Comparison of ENCODE assay signal across 8 mouse cellular contexts in genomic region chrX:136172786-136173185, GRCm38 (mm10). TPM values are rescaled to one million over a fixed set of nuclear protein-coding genes. Genes with fewer than 3 reads are reported as not detected.
DNase-seq lines count a peak whose midpoint lies in the region; ATAC-seq and TF ChIP-seq lines count a peak whose summit lies in the region.

No protein-coding gene starts in this region.

- ATAC-seq in embryonic facial prominence, embryonic 13.5 days (ENCODE audit: insufficient number of reproducible peaks, insufficient read depth, low FRiP score, low TSS enrichment, low read depth) = no peak
- ATAC-seq in neural tube, embryonic 12.5 days (ENCODE audit: low FRiP score, low read depth) = no peak

- peaks cover 6% of the 10 kb centered on the region; the same call in 1 of the 2 replicates for H3K36me3 ChIP-seq in embryonic facial prominence, embryonic 13.5 days
- peaks cover 12% of the 10 kb centered on the region for H3K36me3 ChIP-seq in limb, embryonic 10.5 days
- no peaks in the 10 kb centered on the region for H3K36me3 ChIP-seq in neural tube, embryonic 12.5 days

- H3K27ac ChIP-seq in left cerebral cortex, adult 2 months = peak overlapping the region; percentile 69
- peak overlapping the region; percentile 92 for H3K27ac ChIP-seq in embryonic facial prominence, embryonic 13.5 days
- peak overlapping the region; percentile 90 for H3K27ac ChIP-seq in limb, embryonic 10.5 days
- no peak overlapping the region for H3K27ac ChIP-seq in neural tube, embryonic 12.5 days

- H3K4me3 ChIP-seq in left cerebral cortex, adult 2 months = peak overlapping the region; percentile 49
- H3K4me3 ChIP-seq in embryonic facial prominence, embryonic 13.5 days = peak overlapping the region; percentile 59
- H3K4me3 ChIP-seq in limb, embryonic 10.5 days = peak overlapping the region; percentile 64
- H3K4me3 ChIP-seq in neural tube, embryonic 12.5 days = peak overlapping the region; percentile 30

- 28% methylated on average over 10 of the region's 10 CpGs for WGBS in embryonic facial prominence, embryonic 13.5 days
- WGBS in limb, embryonic 10.5 days = 21% methylated on average over 10 of the region's 10 CpGs
- WGBS in neural tube, embryonic 12.5 days = 17% methylated on average over 10 of the region's 10 CpGs

- H3K27me3 ChIP-seq in embryonic facial prominence, embryonic 13.5 days = peaks cover 18% of the 10 kb centered on the region
- peaks cover 81% of the 10 kb centered on the region for H3K27me3 ChIP-seq in limb, embryonic 10.5 days (ENCODE audit: low read depth, poor library complexity, severe bottlenecking)
- no peaks in the 10 kb centered on the region for H3K27me3 ChIP-seq in neural tube, embryonic 12.5 days (replicated peaks)

- no peak for DNase-seq in left cerebral cortex, adult 2 months (ENCODE audit: extremely low spot score in 1 of 2, low spot score in 2 of 2)
- DNase-seq in left cerebral cortex, adult 9 months (ENCODE audit: low spot score in 2 of 2) = no peak
- DNase-seq in limb, embryonic 10.5 days (ENCODE audit: low spot score) = no peak
- DNase-seq in layer of hippocampus, postnatal 10 days (ENCODE audit: low spot score in 2 of 2) = no peak
- DNase-seq in frontal cortex, postnatal 14 days (ENCODE audit: low spot score in 2 of 2) = no peak
- DNase-seq in left cerebral cortex, postnatal 25 days (ENCODE audit: low spot score in 2 of 2) = no peak

- intact Hi-C loops in left cerebral cortex, adult 2 months (cut with DNase I) = no loop called here
- intact Hi-C loops in left cerebral cortex, postnatal 25 days (cut with DNase I) = no loop called here

- H3K4me2 ChIP-seq in embryonic facial prominence, embryonic 13.5 days = peak overlapping the region; percentile 55
- peak overlapping the region; percentile 51 for H3K4me2 ChIP-seq in neural tube, embryonic 12.5 days (replicated peaks)

- H3K4me1 ChIP-seq in embryonic facial prominence, embryonic 13.5 days = peaks cover 3% of the 10 kb centered on the region; the same call in 1 of the 2 replicates
- no peaks in the 10 kb centered on the region for H3K4me1 ChIP-seq in limb, embryonic 10.5 days
- no peaks in the 10 kb centered on the region for H3K4me1 ChIP-seq in neural tube, embryonic 12.5 days

- peak overlapping the region; percentile 58 for H3K9ac ChIP-seq in embryonic facial prominence, embryonic 13.5 days
- no peak overlapping the region for H3K9ac ChIP-seq in neural tube, embryonic 12.5 days

- TF ChIP-seq CTCF in left cerebral cortex, adult 2 months (IDR thresholded peaks at IDR 0.05) = no peak

- no peaks in the 10 kb centered on the region for H3K9me3 ChIP-seq in embryonic facial prominence, embryonic 13.5 days
- no peaks in the 10 kb centered on the region for H3K9me3 ChIP-seq in limb, embryonic 10.5 days (replicated peaks)
- no peaks in the 10 kb centered on the region for H3K9me3 ChIP-seq in neural tube, embryonic 12.5 days

RNA-seq across cellular contexts. Expression of gene Tceal8, which starts 0.6 kb away (rescaled TPM):
- total RNA-seq in left cerebral cortex, adult 2 months (2021) = 10 to 100 TPM; 30.8 to 39.2 TPM
- 222 and 235 TPM in 2 replicates for polyA plus RNA-seq in embryonic facial prominence, embryonic 13.5 days (2015; fragmentation: Nextera tagmentation; extraction: Ambion mirVana)
- 201 and 220 TPM in 2 replicates for polyA plus RNA-seq in limb, embryonic 10.5 days (2016; fragmentation: Nextera tagmentation; extraction: Ambion mirVana)
- polyA plus RNA-seq in neural tube, embryonic 12.5 days (2016; fragmentation: Nextera tagmentation; extraction: Ambion mirVana) = 156 and 175 TPM in 2 replicates
- total RNA-seq in layer of hippocampus, postnatal 10 days (2021) = 10 to 100 TPM; 41.3 to 49.0 TPM
- total RNA-seq in left cerebral cortex, postnatal 25 days (2021) = 10 to 100 TPM; 32.8 to 45.5 TPM

RNA-seq across cellular contexts. Expression of gene Tceal5, which starts 30.9 kb away (rescaled TPM):
- total RNA-seq in left cerebral cortex, adult 2 months (2021) = 100 to 1,000 TPM in 1 of 2 experiments, 10 to 100 TPM in 1; 99.1 to 155 TPM
- polyA plus RNA-seq in embryonic facial prominence, embryonic 13.5 days (2015; fragmentation: Nextera tagmentation; extraction: Ambion mirVana) = 8.2 and 11.3 TPM in 2 replicates
- polyA plus RNA-seq in limb, embryonic 10.5 days (2016; fragmentation: Nextera tagmentation; extraction: Ambion mirVana) = 3.2 and 4.7 TPM in 2 replicates
- polyA plus RNA-seq in neural tube, embryonic 12.5 days (2016; fragmentation: Nextera tagmentation; extraction: Ambion mirVana) = 11.6 and 15.3 TPM in 2 replicates
- total RNA-seq in layer of hippocampus, postnatal 10 days (2021) = 100 to 1,000 TPM; 105 to 125 TPM
- 100 to 1,000 TPM; 125 to 156 TPM for total RNA-seq in left cerebral cortex, postnatal 25 days (2021)

RNA-seq across cellular contexts. Expression of gene Bex4, which starts 34.0 kb away (rescaled TPM):
- 10 to 100 TPM; 16.8 to 17.3 TPM for total RNA-seq in left cerebral cortex, adult 2 months (2021)
- 60.8 and 65.9 TPM in 2 replicates for polyA plus RNA-seq in embryonic facial prominence, embryonic 13.5 days (2015; fragmentation: Nextera tagmentation; extraction: Ambion mirVana)
- polyA plus RNA-seq in limb, embryonic 10.5 days (2016; fragmentation: Nextera tagmentation; extraction: Ambion mirVana) = 67.9 and 81.2 TPM in 2 replicates
- 66.8 and 67.0 TPM in 2 replicates for polyA plus RNA-seq in neural tube, embryonic 12.5 days (2016; fragmentation: Nextera tagmentation; extraction: Ambion mirVana)
- 10 to 100 TPM; 45.2 to 52.6 TPM for total RNA-seq in layer of hippocampus, postnatal 10 days (2021)
- 10 to 100 TPM; 19.8 to 22.3 TPM for total RNA-seq in left cerebral cortex, postnatal 25 days (2021)

RNA-seq across cellular contexts. Expression of gene Tceal7, which starts 41.8 kb away (rescaled TPM):
- total RNA-seq in left cerebral cortex, adult 2 months (2021) = 1 to 10 TPM; 2.2 to 2.9 TPM
- 5.9 and 6.1 TPM in 2 replicates for polyA plus RNA-seq in embryonic facial prominence, embryonic 13.5 days (2015; fragmentation: Nextera tagmentation; extraction: Ambion mirVana)
- polyA plus RNA-seq in limb, embryonic 10.5 days (2016; fragmentation: Nextera tagmentation; extraction: Ambion mirVana) = 0.44 and 0.64 TPM in 2 replicates
- polyA plus RNA-seq in neural tube, embryonic 12.5 days (2016; fragmentation: Nextera tagmentation; extraction: Ambion mirVana) = 4.4 and 5.9 TPM in 2 replicates
- total RNA-seq in layer of hippocampus, postnatal 10 days (2021) = 1 to 10 TPM; 3.2 to 3.9 TPM
- 1 to 10 TPM; 1.9 to 2.2 TPM for total RNA-seq in left cerebral cortex, postnatal 25 days (2021)

RNA-seq across cellular contexts. Expression of gene Bex1, which starts 42.5 kb away (rescaled TPM):
- 10 to 100 TPM; 86.5 to 89.7 TPM for total RNA-seq in left cerebral cortex, adult 2 months (2021)
- polyA plus RNA-seq in embryonic facial prominence, embryonic 13.5 days (2015; fragmentation: Nextera tagmentation; extraction: Ambion mirVana) = 85.0 and 87.7 TPM in 2 replicates
- polyA plus RNA-seq in limb, embryonic 10.5 days (2016; fragmentation: Nextera tagmentation; extraction: Ambion mirVana) = 100 and 107 TPM in 2 replicates
- 117 and 121 TPM in 2 replicates for polyA plus RNA-seq in neural tube, embryonic 12.5 days (2016; fragmentation: Nextera tagmentation; extraction: Ambion mirVana)
- total RNA-seq in layer of hippocampus, postnatal 10 days (2021) = 100 to 1,000 TPM; 138 to 153 TPM
- 10 to 100 TPM; 87.8 to 89.8 TPM for total RNA-seq in left cerebral cortex, postnatal 25 days (2021)
